Mouse (Mus musculus) myocyte (in vitro differentiated cells): ENCODE results near the gene Tmem132e.

Experiments
- POLR2A ChIP-seq: IDR thresholded peaks from one replicate; pipeline ENCODE4 v1.6.1; 2011; ENCODE audit warnings: low read depth, mild to moderate bottlenecking, control low read depth, moderate library complexity; ENCODE audit not compliant: insufficient read length
- POLR2AphosphoS2 ChIP-seq: IDR thresholded peaks from one replicate; pipeline ENCODE4 v1.6.1; 2011; ENCODE audit warnings: low read depth, control low read depth; ENCODE audit not compliant: insufficient read length

DNA sequence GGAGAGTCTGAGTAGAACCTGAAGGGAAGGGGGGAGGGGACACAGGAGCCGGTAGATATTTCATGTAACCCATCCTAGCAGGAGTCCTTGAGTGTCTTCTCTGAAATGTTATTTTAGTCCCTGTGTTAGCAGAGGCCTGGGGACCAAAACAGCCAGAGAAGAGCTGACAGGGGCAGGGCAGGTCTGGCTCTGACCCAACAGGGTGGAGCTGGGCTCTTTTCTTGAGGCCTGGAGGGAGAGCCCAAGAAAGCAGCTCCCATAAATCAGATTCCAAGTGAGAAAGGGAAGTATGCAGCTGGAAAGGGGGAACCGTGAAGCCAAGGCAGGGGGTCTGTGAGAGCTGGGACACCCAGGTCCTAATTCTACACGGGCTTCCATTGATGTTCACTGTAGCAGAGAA is 16.9 kb downstream of the Tmem132e start:
- TF ChIP-seq POLR2A = no peak
- TF ChIP-seq POLR2AphosphoS2 = no peak
